Mouse (Mus musculus) heart, embryonic 14.5 days (tissue): ENCODE measurements around the gene Trpm4. TPM values are rescaled to one million over a fixed set of nuclear protein-coding genes. Genes with fewer than 3 reads are reported as not detected.

ENCODE experiments used
- ATAC-seq: fragments of 200-750 bp; cut with Nextera tagmentation; 2 replicates; pipeline ENCODE4 v1.8.0; 2017; ENCODE audit warnings: low read depth, moderate TSS enrichment; ENCODE audit not compliant: insufficient number of reproducible peaks, insufficient read depth, low FRiP score
- H3K27ac ChIP-seq, 2 experiments: fragments of 200-500 bp in 1 of 2; fragments of 300-500 bp in 1 of 2; sonication (generic) in 1 of 2; replicated peaks in 1 of 2; 2 replicates each; pipeline ENCODE4 v1.5.1; 2012 to 2014; ENCODE audit warnings: low read depth in 2 of 2, low read length in 2 of 2, control low read depth in 1 of 2, mild to moderate bottlenecking in 1 of 2, mixed read lengths in 1 of 2; ENCODE audit not compliant: control insufficient read depth in 1 of 2, insufficient read depth in 1 of 2
- H3K27me3 ChIP-seq: fragments of 300-500 bp; sonication (generic); 2 replicates; pipeline ENCODE4 v1.6.1; 2014; ENCODE audit warnings: mild to moderate bottlenecking, low read length, control low read depth; ENCODE audit not compliant: control insufficient read depth, insufficient read depth
- H3K36me3 ChIP-seq: fragments of 300-500 bp; sonication (generic); 2 replicates; pipeline ENCODE4 v1.6.1; 2014; ENCODE audit warnings: mild to moderate bottlenecking, control low read depth, low read length, mixed read lengths; ENCODE audit not compliant: control insufficient read depth, insufficient read depth
- H3K4me1 ChIP-seq, 2 experiments: fragments of 200-500 bp in 1 of 2; fragments of 300-500 bp in 1 of 2; sonication (generic) in 1 of 2; 2 replicates each; pipeline ENCODE4 v1.6.1; 2012 to 2014; ENCODE audit warnings: low read length in 2 of 2, control low read depth in 1 of 2, mixed read lengths in 1 of 2; ENCODE audit not compliant: control insufficient read depth in 2 of 2, insufficient read depth in 2 of 2
- H3K4me2 ChIP-seq: fragments of 300-500 bp; sonication (generic); 2 replicates; pipeline ENCODE4 v1.6.1; 2014; ENCODE audit warnings: mild to moderate bottlenecking, low read length
- H3K4me3 ChIP-seq, 2 experiments: fragments of 200-500 bp in 1 of 2; fragments of 300-500 bp in 1 of 2; sonication (generic) in 1 of 2; 2 replicates each; pipeline ENCODE4 v1.5.1; 2012 to 2014; ENCODE audit warnings: low read length in 2 of 2, mild to moderate bottlenecking in 2 of 2, control low read depth in 1 of 2, low read depth in 1 of 2, moderate library complexity in 1 of 2; ENCODE audit not compliant: control insufficient read depth in 1 of 2, insufficient read depth in 1 of 2
- H3K9ac ChIP-seq: fragments of 300-500 bp; sonication (generic); 2 replicates; pipeline ENCODE4 v1.6.1; 2014; ENCODE audit warnings: mild to moderate bottlenecking, low read length
- H3K9me3 ChIP-seq: fragments of 300-500 bp; sonication (generic); 2 replicates; pipeline ENCODE4 v1.6.1; 2016; ENCODE audit warnings: low read length, control low read depth; ENCODE audit not compliant: control insufficient read depth
- WGBS: fragments of 180-500 bp; shearing (Covaris S2); extraction: QIAGEN DNeasy Blood & Tissue Kit; methylation state at CpG from one replicate; pipeline ENCODE4 v1.1.7; 2014; 5-methylcytosine and 5-hydroxymethylcytosine counted together
- polyA plus RNA-seq: library from polyadenylated mRNA; unstranded; fragments of >200 nt; fragmentation: Nextera tagmentation; extraction: Ambion mirVana; gene quantifications from 2 replicates; pipeline ENCODE4 v1.2.1, GENCODE M21; 2014

Trpm4 gene
- polyA plus RNA-seq, 1 experiment from 2014 or later = 12.4 TPM

DNA sequence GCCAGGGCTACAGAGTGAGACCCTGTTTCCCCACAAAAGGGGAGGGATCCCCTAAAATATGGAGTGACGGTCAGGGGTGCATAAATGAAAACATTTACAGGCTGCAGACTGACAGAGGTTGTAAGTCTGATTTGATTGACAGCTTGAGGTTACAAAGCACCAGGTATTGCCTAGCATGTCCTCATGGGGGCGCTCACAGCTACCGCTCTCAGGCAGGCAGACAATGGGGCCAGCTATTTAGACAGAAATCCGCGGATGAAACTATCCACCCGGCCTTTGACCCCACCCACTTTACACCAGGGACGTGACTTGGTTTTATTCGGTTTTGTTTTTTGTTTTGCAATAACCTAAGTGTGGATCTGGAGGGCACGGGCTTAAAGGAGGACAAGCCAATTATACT, 24.1 kb downstream of the Trpm4 start:
- Histone ChIP-seq H3K9me3 (no peaks in the 10 kb centered on the region), H3K36me3 (peaks cover 53% of the 10 kb centered on the region), H3K4me2 (no peak overlapping the region), H3K27me3 (no peaks in the 10 kb centered on the region), H3K4me1 (peaks cover 4 to 14% of the 10 kb centered on the region in 2 experiments; a peak in 3 of 4 replicates), H3K9ac (no peak overlapping the region), H3K4me3 (no peak overlapping the region), H3K27ac (no peak overlapping the region)
- 19% methylated on average over 9 of the region's 9 CpGs for WGBS
- no peak for ATAC-seq

DNA sequence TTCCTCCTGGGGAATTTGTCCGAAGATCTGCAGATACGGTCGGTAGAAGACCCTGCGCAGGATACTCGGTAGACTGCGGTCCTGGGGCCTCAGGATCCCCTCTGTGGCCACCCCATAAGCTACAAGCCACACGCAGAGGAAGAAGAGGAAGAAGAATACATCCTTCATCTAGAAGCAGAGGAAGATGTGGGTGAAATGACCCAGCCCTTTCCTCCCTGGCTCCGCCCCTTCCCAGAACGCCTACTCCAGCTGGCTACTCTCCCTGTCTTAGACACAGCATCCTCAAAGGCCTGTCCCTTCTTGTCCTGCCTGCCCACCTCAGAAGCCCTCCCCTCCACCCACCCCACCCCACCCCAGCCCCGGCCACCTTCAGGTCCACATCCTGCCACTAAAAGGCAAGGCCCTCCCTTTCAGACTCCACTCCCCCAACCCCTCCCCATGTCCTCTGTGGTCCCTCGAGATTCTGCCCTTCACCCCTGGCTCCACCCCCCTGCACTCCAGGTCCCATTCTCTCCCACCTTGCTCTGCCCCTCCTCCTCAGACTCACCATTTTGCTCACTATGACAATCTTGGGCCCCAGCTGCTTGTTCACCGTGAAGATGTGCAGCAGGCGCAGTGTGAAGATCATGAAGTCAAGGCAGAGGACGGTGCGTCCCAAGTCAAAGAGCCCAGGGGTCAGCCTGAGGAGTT, 24.9 kb downstream of the Trpm4 start:
- Histone ChIP-seq H3K4me3 (no peak overlapping the region), H3K4me1 (peaks cover 4 to 14% of the 10 kb centered on the region in 2 experiments; a peak in 3 of 4 replicates), H3K27me3 (no peaks in the 10 kb centered on the region), H3K4me2 (no peak overlapping the region), H3K36me3 (peaks cover 53% of the 10 kb centered on the region), H3K9ac (no peak overlapping the region), H3K27ac (no peak overlapping the region), H3K9me3 (no peaks in the 10 kb centered on the region)
- ATAC-seq = no peak
- 74% methylated on average over 14 of the region's 15 CpGs for WGBS

DNA sequence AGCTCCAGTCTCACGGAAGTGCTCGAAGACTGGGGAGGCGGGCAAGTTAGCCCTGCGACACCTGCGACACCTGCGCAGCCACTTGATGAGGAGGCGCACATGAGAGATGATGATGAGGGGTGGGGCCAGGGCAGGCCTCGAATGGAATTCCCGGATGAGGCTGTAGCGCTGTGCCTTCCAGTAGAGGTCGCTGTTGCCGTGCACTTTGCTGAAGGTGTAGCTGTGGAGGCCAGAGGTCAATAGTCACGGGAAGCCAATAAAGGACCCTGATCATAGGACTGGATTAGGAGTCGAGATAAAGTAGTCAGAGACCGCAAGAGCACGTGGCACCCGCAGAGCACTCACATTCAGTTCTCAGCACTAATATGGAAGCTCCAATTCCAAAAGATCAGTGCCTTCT, 28.3 kb downstream of the Trpm4 start:
- Histone ChIP-seq H3K9me3 (no peaks in the 10 kb centered on the region), H3K4me3 (no peak overlapping the region), H3K27me3 (no peaks in the 10 kb centered on the region), H3K4me1 (no peaks in the 10 kb centered on the region), H3K27ac (no peak overlapping the region), H3K4me2 (no peak overlapping the region; the same call in 1 of the 2 replicates), H3K36me3 (peaks cover 55% of the 10 kb centered on the region), H3K9ac (no peak overlapping the region)
- WGBS = 13% methylated on average over 17 of the region's 17 CpGs
- ATAC-seq = no peak

DNA sequence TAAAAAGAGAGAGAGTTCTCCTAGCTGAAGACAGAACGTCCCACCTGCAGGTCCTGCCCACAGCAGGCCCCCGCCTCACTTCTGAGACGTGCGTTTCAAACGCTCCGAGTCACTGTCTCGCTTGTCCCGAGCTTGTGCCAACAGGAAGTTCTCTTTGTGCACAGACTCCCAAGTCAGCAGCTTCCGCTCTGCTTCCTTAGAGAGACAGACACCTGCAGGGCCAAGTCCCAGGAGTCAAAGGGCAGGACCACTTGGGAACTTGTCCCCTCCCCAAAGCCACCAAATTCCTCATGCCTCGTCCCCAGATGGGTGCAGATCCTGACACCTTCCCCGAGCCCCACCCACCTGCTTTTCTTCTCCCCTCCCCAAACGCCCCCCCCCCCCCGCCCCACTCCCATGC, 28.7 kb downstream of the Trpm4 start:
- Histone ChIP-seq H3K4me1 (no peaks in the 10 kb centered on the region), H3K27me3 (no peaks in the 10 kb centered on the region), H3K27ac (no peak overlapping the region), H3K4me3 (no peak overlapping the region), H3K4me2 (no peak overlapping the region; the same call in 1 of the 2 replicates), H3K36me3 (peaks cover 51% of the 10 kb centered on the region), H3K9ac (no peak overlapping the region), H3K9me3 (no peaks in the 10 kb centered on the region)
- 47% methylated on average over 11 of the region's 13 CpGs for WGBS
- no peak for ATAC-seq

DNA sequence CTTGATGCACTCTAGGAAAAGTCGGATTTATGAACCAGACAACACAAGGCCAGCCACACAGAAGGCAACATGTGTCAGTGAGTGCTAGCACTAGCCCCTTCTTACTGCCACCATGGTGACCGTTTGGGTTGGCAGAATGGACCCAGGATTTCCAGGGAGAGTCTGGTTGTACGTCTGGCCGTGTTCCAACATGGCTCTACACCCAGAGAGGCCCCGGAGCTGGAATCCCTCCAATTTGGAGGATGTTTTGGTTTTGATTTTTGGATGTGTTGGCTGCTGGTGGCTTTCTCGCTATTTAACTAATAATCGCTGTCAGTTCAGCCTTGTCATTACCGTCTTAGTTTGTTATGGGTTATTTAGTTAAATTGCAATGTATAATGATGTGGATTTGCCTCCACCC, 31.0 kb downstream of the Trpm4 start:
- no peak overlapping the region for H3K4me3 ChIP-seq
- H3K9me3 ChIP-seq = no peaks in the 10 kb centered on the region
- no peaks in the 10 kb centered on the region for H3K27me3 ChIP-seq
- no peaks in the 10 kb centered on the region for H3K4me1 ChIP-seq
- no peak for ATAC-seq
- no peak overlapping the region for H3K4me2 ChIP-seq
- no peak overlapping the region for H3K9ac ChIP-seq
- 69% methylated on average over 8 of the region's 8 CpGs for WGBS
- H3K27ac ChIP-seq = no peak overlapping the region
- H3K36me3 ChIP-seq = peaks cover 39% of the 10 kb centered on the region

DNA sequence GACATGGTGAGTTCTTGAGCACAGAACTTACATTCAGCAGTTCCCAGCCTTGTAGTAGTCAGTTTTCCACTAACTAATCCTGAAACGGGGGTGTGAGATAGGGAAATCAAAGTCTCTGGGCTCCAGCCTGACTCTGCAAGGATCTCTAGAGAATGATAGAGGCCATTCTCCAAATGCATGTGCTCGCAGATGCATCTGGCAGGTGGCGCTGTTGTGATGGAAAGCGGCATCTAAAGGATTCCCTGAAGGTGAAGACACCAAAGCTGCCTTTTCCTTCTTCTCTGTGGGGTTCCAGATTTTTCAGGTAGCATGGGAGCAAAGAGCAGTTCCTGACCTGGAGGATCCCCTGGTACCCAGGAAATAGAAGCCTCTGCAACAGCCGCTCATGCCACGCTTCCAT, 33.3 kb downstream of the Trpm4 start:
- H3K9ac ChIP-seq = no peak overlapping the region
- 7% methylated on average over 6 of the region's 6 CpGs for WGBS

DNA sequence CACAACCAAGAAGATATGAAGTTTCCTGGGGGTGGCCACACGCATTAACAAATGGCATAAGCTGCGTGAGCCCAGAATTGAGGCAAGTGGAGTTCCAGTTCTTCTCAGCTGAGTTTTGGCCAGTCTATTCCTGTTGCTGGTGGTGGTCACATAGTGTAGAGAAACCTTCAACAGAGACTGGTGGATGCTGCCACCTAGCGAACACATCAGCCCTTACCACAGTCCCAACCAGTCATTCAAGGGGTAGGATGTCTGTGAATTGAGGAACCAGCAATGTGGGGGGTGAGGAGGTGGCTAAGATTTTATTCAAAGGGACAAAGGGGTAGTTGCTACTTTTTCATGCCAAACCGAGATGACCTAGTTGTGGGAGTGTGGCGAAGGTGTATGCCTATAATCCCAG, 33.8 kb downstream of the Trpm4 start:
- Histone ChIP-seq H3K36me3 (peaks cover 22% of the 10 kb centered on the region), H3K27me3 (no peaks in the 10 kb centered on the region), H3K4me3 (no peak overlapping the region), H3K27ac (no peak overlapping the region), H3K9ac (no peak overlapping the region), H3K4me2 (no peak overlapping the region), H3K4me1 (no peaks in the 10 kb centered on the region), H3K9me3 (no peaks in the 10 kb centered on the region)
- peak; percentile 82 for ATAC-seq
- WGBS = 10% methylated on average over 5 of the region's 5 CpGs

More for the DNA sequence above, 33.3 kb downstream of the Trpm4 start:
- peak; percentile 27; the same call in 1 of the 2 replicates for ATAC-seq
- no peak overlapping the region for H3K27ac ChIP-seq
- H3K4me1 ChIP-seq = no peaks in the 10 kb centered on the region
- peaks cover 26% of the 10 kb centered on the region for H3K36me3 ChIP-seq
- no peaks in the 10 kb centered on the region for H3K27me3 ChIP-seq
- H3K9me3 ChIP-seq = no peaks in the 10 kb centered on the region
- no peak overlapping the region for H3K4me3 ChIP-seq
- no peak overlapping the region for H3K4me2 ChIP-seq

DNA sequence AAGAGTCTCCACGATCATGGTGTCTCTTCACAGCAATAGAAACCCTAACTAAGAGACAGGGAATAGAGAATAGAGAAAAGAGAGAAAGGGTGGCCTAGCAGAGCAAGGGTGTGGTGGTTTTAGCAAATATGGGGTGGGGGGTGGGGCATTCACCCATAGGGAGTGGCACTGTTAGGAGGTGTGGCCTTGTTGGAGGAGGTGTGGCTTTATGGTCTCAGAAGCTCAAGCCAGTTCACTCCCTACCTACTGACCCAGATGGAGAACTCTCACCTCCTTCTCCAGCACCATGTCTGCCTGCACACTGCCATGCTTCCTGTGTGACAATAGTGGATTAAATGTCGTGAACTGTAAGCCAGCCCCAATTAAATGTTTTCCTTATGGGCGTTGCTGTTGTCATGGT, 36.0 kb downstream of the Trpm4 start:
- H3K27ac ChIP-seq = no peak overlapping the region
- no peaks in the 10 kb centered on the region for H3K27me3 ChIP-seq
- no peaks in the 10 kb centered on the region for H3K9me3 ChIP-seq
- no peaks in the 10 kb centered on the region; the same call in 1 of the 2 replicates for H3K36me3 ChIP-seq
- 45% methylated on average over 3 of the region's 3 CpGs for WGBS
- no peak for ATAC-seq
- H3K4me3 ChIP-seq = no peak overlapping the region
- H3K4me1 ChIP-seq = no peaks in the 10 kb centered on the region
- H3K9ac ChIP-seq = no peak overlapping the region
- H3K4me2 ChIP-seq = no peak overlapping the region
